Mouse (Mus musculus) left cerebral cortex, postnatal 36 days (tissue): ENCODE data around the gene Saa2. TPM values are rescaled to one million over a fixed set of nuclear protein-coding genes. Genes with fewer than 3 reads are reported as not detected.

Experiments
- DNase-seq, 2 experiments: peaks; one replicate each; pipeline ENCODE4 v3.0.0; 2021 to 2022; ENCODE audit warnings: low spot score in 2 of 2, mixed read lengths in 1 of 2
- intact Hi-C: fragments of 180-260 bp; cut with DNase I; formaldehyde crosslinking; loops from one replicate; pipeline ENCODE4 v1.15.1; 2025
- total RNA-seq, 2 experiments: library from RNA; stranded (reverse); gene quantifications; 2 replicates each; pipeline ENCODE4 v1.2.3; 2021

Gene Saa2
- total RNA-seq, 2 experiments from 2014 or later = not detected

GRCm38 (mm10) chr7:46748459-46748858 is 3.1 kb upstream of the Saa2 start:
- no peak for DNase-seq
- intact Hi-C loops = no loop called here

- intact Hi-C loops = no loop called here
- DNase-seq = no peak
Observed at GRCm38 (mm10) chr7:46761049-46761795, 9.6 kb downstream of the Saa2 start.

- intact Hi-C loops = no loop called here
- no peak for DNase-seq
Observed at GRCm38 (mm10) chr7:46762601-46763000, 11.0 kb downstream of the Saa2 start.

- intact Hi-C loops = no loop called here
Observed at GRCm38 (mm10) chr7:46764672-46765071, 13.1 kb downstream of the Saa2 start.

GRCm38 (mm10) chr7:46767371-46767770 is 15.8 kb downstream of the Saa2 start:
- intact Hi-C loops = no loop called here
- no peak for DNase-seq

More at GRCm38 (mm10) chr7:46764672-46765071, 13.1 kb downstream of the Saa2 start:
- no peak for DNase-seq

GRCm38 (mm10) chr7:46768451-46768850 is 16.9 kb downstream of the Saa2 start:
- intact Hi-C loops = no loop called here
- DNase-seq = no peak

- DNase-seq = peak; percentile 29 to 34
- intact Hi-C loops = loop anchor here (1.0 kb wide), 1 partner anchor 54 kb away; no protein-coding TSS in a partner anchor
Observed at GRCm38 (mm10) chr7:46770706-46771105, 19.1 kb downstream of the Saa2 start.

- no peak for DNase-seq
- intact Hi-C loops = no loop called here
Observed at GRCm38 (mm10) chr7:46789177-46789849, 37.7 kb downstream of the Saa2 start.

- no peak for DNase-seq
- intact Hi-C loops = loop anchor here (10.0 kb wide), 1 partner anchor 121 kb away; the partner anchor contains the start of gene Tsg101
Observed at GRCm38 (mm10) chr7:46793871-46794270, 42.3 kb downstream of the Saa2 start.

GRCm38 (mm10) chr7:46795287-46796205 is 44.0 kb downstream of the Saa2 start, which contains the start of the genes Hps5 and Gtf2h1:
TSS of gene Hps5 (minus strand) at chr7:46796064.
TSS of gene Gtf2h1 (plus strand) at chr7:46796103.
- intact Hi-C loops = loop anchor here (5.0 to 10.0 kb wide), 2 partner anchors 52 to 119 kb away; partner anchors contain the start of gene Tsg101
- DNase-seq = peak; percentile 95 to 96

GRCm38 (mm10) chr7:46796206-46796679 is 44.7 kb downstream of the Saa2 start:
- no peak for DNase-seq
- intact Hi-C loops = loop anchor here (5.0 to 10.0 kb wide), 2 partner anchors 51 to 119 kb away; partner anchors contain the start of gene Tsg101

- intact Hi-C loops = loop anchor here (5.0 to 10.0 kb wide), 2 partner anchors 51 to 118 kb away; partner anchors contain the start of gene Tsg101
- DNase-seq = no peak
Observed at GRCm38 (mm10) chr7:46796779-46797178, 45.2 kb downstream of the Saa2 start.

Other genes with a start within 250 kb of the Saa2 start
- 10 to 100 TPM; 56.4 to 67.6 TPM for gene Sergef, start 112.0 kb upstream of the Saa2 start, total RNA-seq
- gene Tph1, start 79.3 kb upstream of the Saa2 start, total RNA-seq = under 1 TPM in 1 of 2 experiments, not detected in 1; 0.42 TPM
- gene Saal1, start 41.1 kb upstream of the Saa2 start, total RNA-seq = 1 to 10 TPM; 7.9 to 9.4 TPM
- not detected for gene Saa3, start 36.1 kb upstream of the Saa2 start, total RNA-seq
- gene Saa4, start 19.2 kb upstream of the Saa2 start, total RNA-seq = not detected
- gene Saa1, start 8.8 kb upstream of the Saa2 start, total RNA-seq = not detected
- 10 to 100 TPM; 13.8 to 16.6 TPM for gene Hps5, start 44.3 kb downstream of the Saa2 start, total RNA-seq
- gene Gtf2h1, start 44.3 kb downstream of the Saa2 start, total RNA-seq = 10 to 100 TPM; 36.9 to 40.3 TPM
- 100 to 1,000 TPM; 352 to 416 TPM for gene Ldha, start 89.7 kb downstream of the Saa2 start, total RNA-seq
- not detected for gene Ldhc, start 109.4 kb downstream of the Saa2 start, total RNA-seq
- gene Tsg101, start 168.2 kb downstream of the Saa2 start, total RNA-seq = 10 to 100 TPM; 73.4 to 76.1 TPM
- 10 to 100 TPM; 11.9 to 12.1 TPM for gene Uevld, start 206.7 kb downstream of the Saa2 start, total RNA-seq
- not detected for gene Gm9999, start 231.8 kb downstream of the Saa2 start, total RNA-seq